Mouse (Mus musculus) ES-Bruce4 (cell line): ENCODE measurements around the gene Tnfrsf1a.

Experiments
- CTCF ChIP-seq: IDR thresholded peaks from one replicate; pipeline ENCODE4 v1.8.1; 2011; ENCODE audit warnings: low read depth, low read length
- EP300 ChIP-seq: IDR thresholded peaks from 2 replicates; pipeline ENCODE4 v1.6.1; 2011; ENCODE audit warnings: low read depth, low read length; ENCODE audit not compliant: insufficient read depth
- POLR2A ChIP-seq: IDR thresholded peaks from one replicate; pipeline ENCODE4 v1.8.1; 2011; ENCODE audit warnings: low read length; ENCODE audit not compliant: insufficient read depth

DNA sequence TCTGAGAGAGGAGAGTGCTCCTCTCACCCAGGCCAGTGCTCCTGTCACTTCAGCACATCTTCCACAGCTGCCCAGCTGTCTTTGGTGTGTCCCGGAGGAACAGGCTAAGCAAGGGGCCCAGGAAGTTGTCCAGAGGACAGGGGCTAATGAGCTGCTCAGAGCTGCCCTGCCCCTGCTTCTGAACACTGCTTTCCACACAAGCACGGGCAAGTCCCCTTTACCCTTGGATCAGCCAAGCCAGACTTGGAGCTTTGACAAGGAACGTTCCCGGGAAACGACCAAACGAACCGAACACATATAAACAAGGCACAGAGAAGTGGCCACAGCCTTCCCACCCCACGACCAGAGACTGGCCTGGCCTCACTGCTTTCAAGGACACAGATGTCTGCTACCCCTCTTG is 5.1 kb upstream of the Tnfrsf1a start:
- TF ChIP-seq CTCF (no peak), POLR2A (no peak), EP300 (no peak)
